Mouse (Mus musculus): ENCODE measurements around the gene Chst4. TPM values are rescaled to one million over a fixed set of nuclear protein-coding genes. Genes with fewer than 3 reads are reported as not detected.

Chst4 gene
- polyA plus RNA-seq, 2 experiments, result not detected

- Histone ChIP-seq H3K36me3 (ENCODE audit: control insufficient read depth, insufficient read depth, low read length) (no peaks in the 10 kb centered on the region), H3K27ac (replicated peaks; ENCODE audit: low read depth, low read length) (no peak overlapping the region), H3K4me2 (replicated peaks; ENCODE audit: low read depth, low read length, severe bottlenecking) (no peak overlapping the region), H3K27me3 (ENCODE audit: control insufficient read depth, insufficient read depth, low read length) (no peaks in the 10 kb centered on the region), H3K4me1 (ENCODE audit: control insufficient read depth, insufficient read depth, low read length) (no peaks in the 10 kb centered on the region), H3K9me3 (ENCODE audit: control insufficient read depth, low read length) (no peaks in the 10 kb centered on the region), H3K4me3 (replicated peaks; ENCODE audit: low read length) (no peak overlapping the region), H3K9ac (ENCODE audit: low read depth, low read length, severe bottlenecking) (no peak overlapping the region)
- DNase-seq (ENCODE audit: low spot score), result no peak
- WGBS, result 83% methylated on average over 9 of the region's 9 CpGs
- TF ChIP-seq POLR2A (IDR thresholded peaks at IDR 0.05; ENCODE audit: borderline replicate concordance, extremely low read depth, insufficient read depth, insufficient read length), result no peak
- no peak for ATAC-seq (ENCODE audit: low FRiP score, low read depth)
These were observed 42.2 kb downstream of the Chst4 start for GRCm38 (mm10) chr8:109997381-109997780.

- TF ChIP-seq POLR2A (IDR thresholded peaks at IDR 0.05; ENCODE audit: borderline replicate concordance, extremely low read depth, insufficient read depth, insufficient read length), result no peak
- Histone ChIP-seq H3K27me3 (ENCODE audit: control insufficient read depth, insufficient read depth, low read length) (no peaks in the 10 kb centered on the region), H3K4me2 (replicated peaks; ENCODE audit: low read depth, low read length, severe bottlenecking) (no peak overlapping the region), H3K4me3 (replicated peaks; ENCODE audit: low read length) (no peak overlapping the region), H3K9me3 (ENCODE audit: control insufficient read depth, low read length) (no peaks in the 10 kb centered on the region), H3K4me1 (ENCODE audit: control insufficient read depth, insufficient read depth, low read length) (no peaks in the 10 kb centered on the region), H3K9ac (ENCODE audit: low read depth, low read length, severe bottlenecking) (no peak overlapping the region), H3K36me3 (ENCODE audit: control insufficient read depth, insufficient read depth, low read length) (no peaks in the 10 kb centered on the region), H3K27ac (replicated peaks; ENCODE audit: low read depth, low read length) (no peak overlapping the region)
- 71% methylated on average over 1 of the region's 1 CpGs for WGBS
- DNase-seq (ENCODE audit: low spot score) (no peak), ATAC-seq (ENCODE audit: low FRiP score, low read depth) (no peak)
These were observed 46.6 kb downstream of the Chst4 start for GRCm38 (mm10) chr8:109992951-109993350.

- H3K36me3 ChIP-seq (ENCODE audit: control insufficient read depth, insufficient read depth, low read length), result no peaks in the 10 kb centered on the region
- ATAC-seq (ENCODE audit: low FRiP score, low read depth) (no peak), DNase-seq (ENCODE audit: low spot score) (no peak)
- no peaks in the 10 kb centered on the region for H3K27me3 ChIP-seq (ENCODE audit: control insufficient read depth, insufficient read depth, low read length)
- H3K9me3 ChIP-seq (ENCODE audit: control insufficient read depth, low read length), result no peaks in the 10 kb centered on the region
- no peak overlapping the region for H3K4me3 ChIP-seq (replicated peaks; ENCODE audit: low read length)
- WGBS, result 79% methylated on average over 5 of the region's 5 CpGs
- TF ChIP-seq POLR2A (IDR thresholded peaks at IDR 0.05; ENCODE audit: borderline replicate concordance, extremely low read depth, insufficient read depth, insufficient read length), result no peak
- no peak overlapping the region for H3K9ac ChIP-seq (ENCODE audit: low read depth, low read length, severe bottlenecking)
- no peak overlapping the region for H3K27ac ChIP-seq (replicated peaks; ENCODE audit: low read depth, low read length)
- H3K4me1 ChIP-seq (ENCODE audit: control insufficient read depth, insufficient read depth, low read length), result no peaks in the 10 kb centered on the region
- no peak overlapping the region for H3K4me2 ChIP-seq (replicated peaks; ENCODE audit: low read depth, low read length, severe bottlenecking)
These were observed 47.4 kb downstream of the Chst4 start for GRCm38 (mm10) chr8:109992166-109992565.

GRCm38 (mm10) chr8:109990224-109990623 is 49.3 kb downstream of the Chst4 start, which contains the start of gene Tat:
TSS of gene Tat (plus strand) at chr8:109990437.
- no peaks in the 10 kb centered on the region for H3K36me3 ChIP-seq (ENCODE audit: control insufficient read depth, insufficient read depth, low read length)
- ATAC-seq (ENCODE audit: low FRiP score, low read depth) (no peak), DNase-seq (ENCODE audit: low spot score) (no peak)
- H3K27ac ChIP-seq (replicated peaks; ENCODE audit: low read depth, low read length), result no peak within 1 kb of the TSS
- H3K4me3 ChIP-seq (replicated peaks; ENCODE audit: low read length), result no peak within 1 kb of the TSS
- no peaks in the 10 kb centered on the region for H3K9me3 ChIP-seq (ENCODE audit: control insufficient read depth, low read length)
- H3K27me3 ChIP-seq (ENCODE audit: control insufficient read depth, insufficient read depth, low read length), result no peaks in the 10 kb centered on the region
- WGBS, result 82% methylated on average over 8 of the region's 8 CpGs
- H3K4me2 ChIP-seq (replicated peaks; ENCODE audit: low read depth, low read length, severe bottlenecking), result no peak within 1 kb of the TSS
- no peak within 1 kb of the TSS for H3K9ac ChIP-seq (ENCODE audit: low read depth, low read length, severe bottlenecking)
- no peak for TF ChIP-seq POLR2A (IDR thresholded peaks at IDR 0.05; ENCODE audit: borderline replicate concordance, extremely low read depth, insufficient read depth, insufficient read length)
- no peaks in the 10 kb centered on the region for H3K4me1 ChIP-seq (ENCODE audit: control insufficient read depth, insufficient read depth, low read length)

- no peaks in the 10 kb centered on the region for H3K36me3 ChIP-seq (ENCODE audit: control insufficient read depth, insufficient read depth, low read length)
- 86% methylated on average over 8 of the region's 8 CpGs for WGBS
- no peak overlapping the region for H3K4me2 ChIP-seq (replicated peaks; ENCODE audit: low read depth, low read length, severe bottlenecking)
- TF ChIP-seq POLR2A (IDR thresholded peaks at IDR 0.05; ENCODE audit: borderline replicate concordance, extremely low read depth, insufficient read depth, insufficient read length), result no peak
- H3K9me3 ChIP-seq (ENCODE audit: control insufficient read depth, low read length), result no peaks in the 10 kb centered on the region
- no peak overlapping the region for H3K4me3 ChIP-seq (replicated peaks; ENCODE audit: low read length)
- H3K27ac ChIP-seq (replicated peaks; ENCODE audit: low read depth, low read length), result no peak overlapping the region
- ATAC-seq (ENCODE audit: low FRiP score, low read depth) (no peak), DNase-seq (ENCODE audit: low spot score) (no peak)
- H3K4me1 ChIP-seq (ENCODE audit: control insufficient read depth, insufficient read depth, low read length), result 0 out of 2 replicates have a peak, but pooled peaks cover 8% of the 10 kb centered on the region
- no peak overlapping the region for H3K9ac ChIP-seq (ENCODE audit: low read depth, low read length, severe bottlenecking)
- H3K27me3 ChIP-seq (ENCODE audit: control insufficient read depth, insufficient read depth, low read length), result no peaks in the 10 kb centered on the region
These were observed 50.4 kb downstream of the Chst4 start for GRCm38 (mm10) chr8:109989151-109989550.

- H3K4me2 ChIP-seq (replicated peaks; ENCODE audit: low read depth, low read length, severe bottlenecking), result no peak overlapping the region
- no peak for TF ChIP-seq POLR2A (IDR thresholded peaks at IDR 0.05; ENCODE audit: borderline replicate concordance, extremely low read depth, insufficient read depth, insufficient read length)
- H3K27ac ChIP-seq (replicated peaks; ENCODE audit: low read depth, low read length), result no peak overlapping the region
- H3K4me1 ChIP-seq (ENCODE audit: control insufficient read depth, insufficient read depth, low read length), result 0 out of 2 replicates have a peak, but pooled peaks cover 8% of the 10 kb centered on the region
- no peak overlapping the region for H3K4me3 ChIP-seq (replicated peaks; ENCODE audit: low read length)
- H3K27me3 ChIP-seq (ENCODE audit: control insufficient read depth, insufficient read depth, low read length), result no peaks in the 10 kb centered on the region
- H3K36me3 ChIP-seq (ENCODE audit: control insufficient read depth, insufficient read depth, low read length), result no peaks in the 10 kb centered on the region
- H3K9ac ChIP-seq (ENCODE audit: low read depth, low read length, severe bottlenecking), result no peak overlapping the region
- WGBS, result 75% methylated on average over 7 of the region's 7 CpGs
- DNase-seq (ENCODE audit: low spot score) (no peak), ATAC-seq (ENCODE audit: low FRiP score, low read depth) (no peak)
- no peaks in the 10 kb centered on the region for H3K9me3 ChIP-seq (ENCODE audit: control insufficient read depth, low read length)
These were observed 51.8 kb downstream of the Chst4 start for GRCm38 (mm10) chr8:109987776-109988175.

Measured in limb, embryonic 14.5 days (tissue).